Mouse (Mus musculus) kidney, adult 8-10 months (tissue): ENCODE measurements around the gene Drap1.
A peak's percentile ranks its signal among the peaks of the same experiment; 100 is the strongest.
"Not testable (repeated sequence)": the region's sequence is repeated elsewhere in the genome, so short reads cannot be mapped to it uniquely, and the experiment has no call there.

Experiments
- DNase-seq, 2 experiments: peaks; one replicate each; pipeline ENCODE4 v3.0.0; 2022

The Drap1 gene

DNA sequence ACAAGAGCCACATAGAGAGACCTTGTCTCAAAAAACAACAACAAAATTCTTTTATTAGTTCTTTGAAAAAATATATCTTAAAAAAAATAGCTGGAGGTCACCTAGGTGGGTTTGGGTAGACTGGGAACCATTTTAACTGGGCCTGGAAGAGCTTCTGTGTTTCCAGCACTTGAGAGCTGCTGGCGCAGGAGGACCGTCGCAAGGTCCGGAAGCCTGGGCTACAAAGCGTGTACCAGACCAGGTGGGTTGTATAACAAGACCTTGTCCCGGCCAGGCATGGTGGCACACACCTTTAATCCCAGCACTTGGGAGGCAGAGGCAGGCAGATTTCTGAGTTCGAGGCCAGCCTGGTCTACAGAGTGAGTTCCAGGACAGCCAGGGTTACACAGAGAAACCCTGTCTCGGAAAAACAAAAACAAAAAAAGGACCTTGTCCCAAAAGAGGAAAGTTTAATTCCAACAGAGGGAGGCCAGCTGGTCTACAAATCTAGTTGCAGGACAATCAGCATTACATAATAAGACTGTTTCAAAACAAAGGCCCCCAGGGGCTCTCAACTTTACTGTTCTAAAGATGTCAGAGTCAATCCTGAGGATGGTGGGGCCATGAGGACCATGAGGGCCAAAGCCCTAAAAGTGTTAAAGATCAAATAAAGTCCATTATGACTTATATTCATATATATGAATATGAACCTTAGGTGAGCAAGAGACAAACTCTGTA, 5.9 kb downstream of the Drap1 start:
- DNase-seq = no peak

DNA sequence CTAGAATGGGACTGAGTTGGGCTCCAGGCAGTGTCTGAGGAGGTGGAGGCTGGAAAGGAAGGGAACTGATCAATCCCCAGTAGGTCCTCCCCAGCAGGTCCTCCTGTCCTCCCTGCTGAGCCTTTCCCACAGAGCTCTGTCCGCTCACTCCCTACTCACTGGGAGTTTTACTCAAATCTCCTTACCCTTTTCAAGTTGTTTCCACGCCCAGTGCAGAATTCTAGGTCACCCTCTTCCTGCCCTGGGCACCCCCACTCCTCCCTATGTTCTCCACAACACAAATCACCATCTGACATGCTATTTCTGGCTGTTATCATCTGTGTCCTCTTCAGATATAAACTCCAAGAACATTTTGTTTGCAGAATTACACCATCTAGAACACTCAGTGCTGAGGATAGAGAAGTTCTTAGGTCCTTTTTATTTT, 10.2 kb downstream of the Drap1 start:
- no peak for DNase-seq

DNA sequence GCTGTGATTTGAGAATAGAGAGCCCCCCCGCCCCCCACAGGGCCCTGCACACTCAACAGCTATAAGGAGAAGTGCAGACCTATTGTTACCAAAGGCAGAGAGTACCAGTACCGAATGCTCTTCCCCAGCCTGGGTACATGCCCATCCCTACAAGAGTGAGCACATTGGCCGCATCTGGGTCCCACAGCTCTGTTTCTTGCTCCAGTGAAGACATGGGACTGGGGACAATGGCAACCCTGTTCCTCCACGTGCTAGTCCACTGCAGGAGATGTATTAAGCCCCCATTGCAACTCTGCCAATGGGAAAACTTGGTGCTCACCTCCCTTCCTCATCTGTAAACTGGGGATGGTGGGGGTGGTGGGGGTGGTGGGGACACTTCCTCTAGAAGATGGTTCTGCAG, 10.9 kb downstream of the Drap1 start:
- DNase-seq = no peak

DNA sequence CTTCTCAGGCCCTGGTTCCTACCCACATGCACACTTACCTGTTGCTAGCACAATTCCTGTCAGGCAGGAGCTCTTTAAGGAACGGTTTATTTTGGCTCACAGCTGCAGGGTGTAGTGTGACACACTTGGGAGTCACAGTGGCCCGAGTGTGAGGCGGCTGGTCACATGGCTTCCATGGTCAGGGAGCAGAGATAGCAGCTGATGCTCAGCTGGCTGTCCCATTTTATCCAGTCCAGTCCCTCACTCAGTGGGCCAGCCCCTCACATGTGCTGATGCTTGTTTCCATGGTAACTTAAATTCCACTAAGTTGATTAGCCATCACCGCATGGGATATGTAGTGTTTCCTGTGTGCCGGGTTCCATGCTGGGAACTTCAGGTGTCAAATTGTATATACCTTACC, 12.8 kb downstream of the Drap1 start:
- DNase-seq = no peak

DNA sequence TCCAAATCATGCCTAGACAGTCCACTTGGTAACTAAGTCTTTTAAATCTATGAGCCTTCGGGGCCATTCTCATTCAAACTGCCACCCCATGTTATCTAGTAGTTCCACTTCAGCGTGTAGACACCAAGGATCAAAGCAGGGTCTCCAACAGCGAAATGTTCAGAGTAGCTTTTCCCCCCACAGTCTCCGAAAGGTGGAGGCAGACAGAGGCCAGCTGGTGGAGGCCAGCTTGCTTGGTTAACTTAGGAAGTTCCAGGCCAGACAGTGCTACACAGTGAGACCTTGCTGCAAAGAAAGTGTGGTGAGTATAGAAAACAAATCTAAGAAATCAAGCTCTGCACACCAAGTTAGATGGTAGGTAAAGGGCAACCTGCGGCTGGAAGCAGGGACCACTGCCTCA, 14.1 kb downstream of the Drap1 start:
- DNase-seq = no peak

DNA sequence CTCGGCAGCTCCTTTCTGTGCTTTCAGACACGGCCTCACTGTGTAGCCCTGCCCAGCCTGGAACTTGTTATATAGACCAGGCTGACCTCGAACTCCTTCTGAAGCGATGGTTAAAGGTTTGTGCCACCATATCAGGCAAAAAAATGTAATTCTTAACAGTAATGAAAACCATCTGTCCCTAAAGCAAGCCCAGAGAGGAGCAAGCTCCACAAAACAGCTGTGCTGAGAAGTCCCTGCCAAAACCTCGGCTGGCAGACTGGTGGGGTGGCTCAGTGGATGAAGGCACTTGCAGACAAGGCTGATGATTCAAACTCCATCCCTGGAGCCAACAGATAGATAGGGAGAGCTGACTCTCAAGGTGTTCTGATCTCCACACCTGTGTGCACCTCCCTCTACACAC, 15.7 kb downstream of the Drap1 start:
- DNase-seq = no peak

DNA sequence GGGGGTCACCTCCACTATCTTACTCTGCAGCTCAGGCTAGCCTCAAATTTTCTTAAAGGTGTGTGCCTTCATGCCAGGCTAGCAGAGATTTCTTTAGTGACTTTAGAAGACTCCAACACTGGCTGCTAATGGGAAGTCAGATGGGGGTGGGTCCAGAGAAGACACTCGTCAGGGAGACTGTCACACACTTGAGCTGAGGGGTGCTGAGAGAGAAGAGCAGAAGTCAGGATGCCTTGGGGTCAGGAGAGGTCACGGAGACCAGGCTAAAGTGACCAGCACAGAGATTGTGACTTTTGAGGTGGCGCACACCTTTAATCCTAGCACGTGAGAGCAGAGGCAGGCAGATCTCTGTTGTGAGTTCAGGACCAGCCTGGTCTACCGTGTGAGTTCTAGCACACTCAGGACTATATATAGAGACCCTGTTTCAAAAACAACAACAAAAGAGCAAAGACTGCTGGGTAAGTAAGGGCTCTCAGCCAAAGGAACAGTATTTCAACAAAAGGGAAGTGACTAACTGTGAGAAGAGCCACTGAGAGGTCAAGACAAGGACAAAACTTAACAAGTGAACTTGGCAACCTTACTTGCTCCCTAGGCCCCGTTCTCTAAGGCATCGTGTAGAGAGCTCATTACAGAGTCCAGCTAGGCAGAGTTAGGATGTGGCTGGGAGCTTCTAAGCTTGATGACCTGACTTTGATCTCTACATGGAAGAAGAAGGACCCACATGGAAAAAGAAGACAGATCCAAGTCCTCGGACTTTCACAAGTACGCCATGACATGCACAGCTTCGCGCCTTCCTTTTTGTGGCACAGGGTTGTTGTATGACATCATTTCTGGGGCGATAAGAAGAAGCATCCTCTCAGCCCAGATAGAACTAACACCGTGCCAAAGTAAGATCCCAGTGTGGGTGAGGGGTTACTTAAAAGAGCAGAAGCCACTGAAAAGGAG, 16.4 kb downstream of the Drap1 start:
- peak in 1 of 2 experiments; percentile 64 for DNase-seq

DNA sequence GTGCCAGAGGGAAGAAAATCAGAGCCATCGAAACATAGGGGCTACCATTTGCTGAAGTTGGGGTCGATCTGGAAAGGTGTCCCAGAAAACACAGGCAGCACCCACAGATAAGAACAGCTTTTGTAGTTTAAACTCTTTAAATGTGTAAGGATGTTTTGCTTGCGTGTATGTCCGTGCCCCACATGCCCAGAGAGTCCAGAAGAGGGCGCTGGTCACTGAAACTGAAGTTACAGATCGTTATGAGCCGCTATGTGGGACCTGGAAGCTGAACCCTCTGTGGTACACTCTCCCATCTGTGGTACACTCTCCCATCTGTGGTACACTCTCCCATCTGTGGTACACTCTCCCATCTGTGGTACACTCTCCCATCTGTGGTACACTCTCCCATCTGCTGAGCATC, 17.6 kb downstream of the Drap1 start:
- peak in 1 of 2 experiments; percentile 72 for DNase-seq

DNA sequence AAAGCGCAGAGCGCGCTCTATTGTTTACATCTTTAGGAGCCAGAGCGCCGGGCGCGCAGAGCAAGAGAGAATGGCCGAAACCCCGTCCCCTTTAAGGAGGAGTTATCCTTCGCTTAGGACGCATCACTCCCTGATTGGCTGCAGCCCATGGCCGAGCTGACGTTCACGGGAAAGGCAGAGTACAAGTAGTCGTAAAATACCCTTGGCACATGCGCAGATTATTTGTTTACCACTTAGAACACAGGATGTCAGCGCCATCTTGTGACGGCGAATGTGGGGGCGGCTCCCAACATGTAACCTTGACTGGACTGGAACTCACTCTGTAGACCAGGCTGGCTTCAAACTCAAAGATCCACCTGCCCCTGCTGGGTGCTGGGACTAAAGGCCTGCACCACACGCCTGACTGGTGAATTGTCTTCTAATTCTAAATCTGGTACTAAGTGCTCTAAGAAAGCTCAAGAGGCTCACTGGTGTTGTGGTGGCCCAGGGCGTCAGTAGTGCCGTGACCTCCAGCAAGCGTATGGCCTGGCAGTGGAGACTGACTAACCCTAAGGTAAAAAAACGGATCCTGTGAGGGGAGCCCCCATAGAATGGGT, 18.1 kb downstream of the Drap1 start:
- peak; percentile 70 to 71 for DNase-seq

DNA sequence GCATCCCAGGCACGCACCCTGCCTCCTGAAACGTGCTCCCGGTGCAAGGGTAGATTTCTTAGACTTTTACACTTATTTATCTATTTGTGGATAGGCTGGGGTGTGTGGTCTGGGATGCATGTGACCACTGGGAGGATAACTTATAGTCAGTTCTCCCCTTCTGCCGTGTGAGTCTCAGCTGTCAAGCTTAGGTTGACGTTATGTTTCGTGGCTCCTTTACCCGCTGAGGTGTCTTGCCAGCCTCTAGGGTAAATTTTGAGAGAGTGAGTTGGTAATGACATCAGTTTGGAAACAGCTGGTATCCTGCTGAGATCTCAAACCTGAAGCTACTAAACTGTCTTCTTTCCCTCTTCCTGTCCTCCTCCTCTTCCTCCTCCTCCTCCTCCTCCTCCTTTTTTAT, 18.9 kb downstream of the Drap1 start:
- DNase-seq = no peak

DNA sequence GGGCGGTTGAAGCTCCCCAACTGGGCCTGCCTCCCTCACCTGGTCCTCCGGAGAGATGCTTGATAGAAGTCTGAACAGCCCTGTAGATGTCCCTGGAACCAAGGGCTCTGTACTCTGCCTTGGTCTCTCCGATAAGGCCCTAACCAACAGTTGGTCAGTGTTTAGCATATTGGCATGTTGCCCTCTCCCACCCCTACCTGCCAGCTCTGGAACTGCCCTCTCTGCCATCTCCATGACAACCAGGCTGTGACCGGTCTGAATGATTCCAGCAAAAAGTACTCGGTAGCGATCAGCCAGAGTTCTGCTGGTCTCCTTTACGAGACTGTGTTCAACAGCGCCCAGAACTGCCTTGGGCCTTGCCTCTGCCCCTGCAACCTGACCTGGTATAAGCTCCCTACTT, 22.5 kb downstream of the Drap1 start, which contains the start of gene Tsga10ip:
Tsga10ip (minus strand) TSS at position 234 of the 400 bp plus-strand sequence.
- no peak for DNase-seq

DNA sequence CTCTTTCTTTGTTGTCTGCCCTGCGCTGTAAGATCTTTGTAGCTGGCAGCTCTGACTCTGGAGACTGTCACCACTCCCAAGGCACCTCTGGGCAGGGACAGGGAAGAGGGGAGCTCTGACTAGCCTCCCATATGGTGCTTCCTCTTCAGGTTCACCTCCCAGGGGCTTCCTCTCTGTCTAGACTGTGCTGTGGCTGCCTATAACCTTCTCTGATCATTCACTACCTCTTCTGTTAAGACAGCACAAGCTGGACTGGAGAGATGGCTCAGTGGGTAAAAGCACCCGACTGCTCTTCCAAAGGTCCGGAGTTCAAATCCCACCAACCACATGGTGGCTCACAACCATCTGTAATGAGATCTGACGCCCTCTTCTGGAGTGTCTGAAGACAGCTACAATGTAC, 23.7 kb downstream of the Drap1 start:
- DNase-seq = not testable (repeated sequence)

DNA sequence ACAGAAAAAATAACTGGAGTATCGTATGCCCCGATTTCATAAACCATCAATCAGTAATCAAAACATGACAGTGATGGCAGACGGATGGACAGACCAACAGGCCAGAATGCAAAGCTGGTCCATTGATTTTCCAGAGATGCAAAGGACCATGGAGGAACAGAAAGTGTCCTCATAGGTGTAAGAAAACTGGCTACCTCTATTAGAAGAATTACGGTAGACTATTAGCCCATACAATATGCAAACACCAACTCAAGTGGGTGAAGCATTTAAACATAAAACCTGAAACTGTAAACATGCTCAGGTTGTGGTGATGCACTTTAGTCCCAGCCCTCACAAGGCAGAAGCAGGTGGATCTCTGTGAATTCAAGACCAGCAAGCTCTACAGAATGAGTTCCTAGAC, 29.4 kb downstream of the Drap1 start:
- no peak for DNase-seq

DNA sequence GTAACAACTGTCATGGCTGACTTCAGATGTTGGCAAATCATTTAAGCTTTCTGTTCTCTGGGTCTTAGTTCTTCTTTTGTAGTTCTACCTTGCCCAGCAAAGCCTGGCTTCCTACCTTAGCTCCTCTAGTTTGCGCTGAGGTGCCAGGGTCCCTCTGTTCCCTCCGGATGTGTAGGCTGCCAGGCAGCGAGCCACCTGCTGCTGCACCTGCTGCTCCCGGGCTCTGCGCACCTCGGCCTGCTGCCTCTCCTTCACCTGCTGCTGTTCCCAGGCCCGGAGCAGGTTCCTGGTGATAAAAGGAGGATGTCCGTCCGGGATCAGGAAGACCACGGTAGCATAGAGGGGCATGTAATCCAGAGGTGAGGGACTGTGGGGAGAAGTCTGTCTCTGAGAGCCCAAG, 30.6 kb downstream of the Drap1 start:
- DNase-seq = no peak

DNA sequence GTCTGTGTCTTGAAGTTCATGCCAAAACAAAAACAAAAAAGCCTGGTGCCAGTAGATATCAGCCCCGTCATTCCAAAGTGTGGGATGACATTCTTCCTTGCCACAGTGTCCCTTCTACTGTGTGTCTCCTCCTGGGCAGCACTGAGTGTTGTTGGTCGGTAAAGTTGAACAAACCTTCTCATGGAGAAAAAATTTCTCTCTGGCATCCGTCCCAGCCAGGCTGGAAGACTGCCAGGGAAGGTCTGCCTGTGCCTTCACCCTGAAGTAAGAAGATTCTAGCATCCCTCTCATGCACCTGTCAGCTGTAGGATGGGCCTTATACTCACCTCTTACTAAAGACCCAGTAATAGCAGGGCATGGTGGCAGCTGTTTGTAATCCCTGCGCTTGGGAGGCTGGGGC, 31.9 kb downstream of the Drap1 start:
- DNase-seq = peak; percentile 65 to 86

DNA sequence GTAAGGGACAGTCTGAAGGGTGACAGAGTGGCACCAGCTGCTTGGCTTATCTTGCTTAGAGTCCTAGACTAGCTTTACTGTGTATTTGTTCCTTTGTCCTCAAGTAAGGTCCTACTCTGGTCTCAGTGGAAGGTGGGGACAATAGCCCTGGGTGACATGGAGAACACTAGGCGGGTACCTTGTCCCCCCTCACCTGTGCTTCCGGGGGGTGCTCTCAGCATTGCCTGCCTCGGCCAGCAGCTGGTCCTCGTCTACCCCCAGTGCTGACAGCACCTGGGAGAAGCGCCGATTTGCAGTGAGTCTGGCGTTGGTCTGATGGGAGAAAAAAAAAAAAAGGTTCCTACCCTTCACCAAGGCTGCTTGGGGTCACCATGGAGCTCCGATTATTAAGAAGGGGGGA, 34.4 kb downstream of the Drap1 start:
- no peak for DNase-seq

DNA sequence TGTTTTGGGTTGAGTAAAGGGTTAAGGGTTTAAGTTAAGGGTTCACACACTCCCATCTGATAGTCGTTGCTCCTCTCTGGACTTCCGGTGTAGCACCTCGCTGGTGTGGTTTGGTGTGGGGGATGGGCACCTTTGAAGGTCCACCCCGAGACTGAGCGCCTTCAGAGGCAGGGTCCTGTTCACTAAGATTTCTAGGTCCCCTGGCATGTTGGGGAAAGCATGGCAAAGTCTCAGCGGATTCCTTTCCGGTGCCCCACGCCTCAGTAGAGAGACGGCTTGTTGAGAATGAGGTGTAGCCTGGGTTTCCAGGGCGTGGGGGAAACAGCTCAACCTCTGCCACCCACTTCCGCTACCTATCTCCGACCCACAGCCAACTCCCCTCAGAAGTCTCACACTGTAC, 35.1 kb downstream of the Drap1 start:
- DNase-seq = no peak

DNA sequence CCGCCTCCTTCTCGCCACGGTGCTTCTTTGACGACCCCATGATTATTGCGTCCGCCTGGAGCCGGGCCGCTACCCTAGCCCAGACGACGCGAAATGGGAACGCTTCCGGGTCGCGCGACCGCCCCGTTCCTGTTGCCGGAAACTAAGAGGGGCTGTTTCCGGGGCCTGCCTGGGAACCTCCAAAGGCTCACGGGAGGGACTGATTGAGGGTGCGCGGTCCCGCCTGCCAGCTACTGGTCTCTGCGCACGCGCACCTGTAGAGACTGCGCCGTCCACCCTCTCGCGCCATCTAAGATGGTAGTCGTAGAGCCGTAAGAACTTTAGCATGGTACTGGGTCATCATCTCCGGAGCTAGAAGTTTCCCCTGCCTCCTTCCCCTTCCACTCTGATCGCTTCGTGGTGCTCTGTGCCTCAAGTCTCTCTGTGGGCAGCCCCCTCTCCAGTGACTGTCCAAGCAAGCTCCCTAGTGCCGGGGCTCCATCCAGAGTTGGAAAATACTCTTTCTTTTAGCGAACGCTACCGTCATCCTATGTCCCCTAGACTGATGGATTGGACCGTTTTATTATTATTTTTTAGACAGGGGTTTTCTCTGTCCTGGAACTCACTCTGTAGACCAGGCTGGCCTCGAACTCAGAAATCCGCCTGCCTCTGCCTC, 36.1 kb downstream of the Drap1 start, which contains the start of gene Sart1:
Sart1 (minus strand) TSS at position 116 of the 655 bp plus-strand sequence.
- peak; percentile 96 to 97 for DNase-seq

DNA sequence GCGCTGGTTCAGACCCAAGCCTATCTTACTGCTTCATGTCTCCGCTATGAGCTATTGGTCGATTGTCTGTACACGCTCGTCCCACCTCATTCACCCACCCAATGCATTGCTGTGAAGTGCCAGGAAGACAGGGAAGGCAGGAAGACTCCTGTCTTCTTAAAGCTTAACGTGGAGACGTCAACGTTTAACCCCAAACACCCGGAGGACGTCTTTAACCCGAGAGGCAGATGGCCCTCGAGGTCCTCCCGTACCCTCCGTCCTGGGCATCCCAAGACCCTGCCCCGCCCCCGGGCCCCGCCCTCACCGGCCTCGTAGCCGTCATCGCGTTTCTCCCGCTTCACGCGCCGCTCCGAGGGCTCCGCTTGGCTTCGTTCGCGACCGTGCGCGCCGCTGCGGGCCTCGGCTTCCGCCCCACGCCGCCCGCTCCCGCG, 36.8 kb downstream of the Drap1 start:
- peak in 1 of 2 experiments; percentile 24 for DNase-seq

DNA sequence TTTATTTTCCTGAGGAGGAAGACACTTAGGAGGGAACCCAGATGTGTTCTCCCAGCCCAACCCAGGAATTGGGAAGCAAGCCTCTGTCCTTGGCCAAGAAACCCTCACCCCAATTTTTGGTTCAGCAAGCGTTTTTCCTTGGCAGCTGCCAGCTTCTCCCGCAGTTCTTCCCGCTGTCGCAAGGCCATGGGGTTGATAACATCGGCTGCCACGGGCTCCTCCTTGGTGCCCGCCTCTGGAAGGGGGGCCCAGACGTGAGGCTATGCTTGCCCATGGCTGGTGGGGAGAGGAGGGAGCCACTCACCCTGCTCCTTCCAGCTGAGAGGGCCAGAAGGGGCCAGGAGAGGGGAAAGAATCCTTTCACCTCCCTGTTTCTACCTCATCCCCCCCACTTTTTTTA, 40.1 kb downstream of the Drap1 start:
- DNase-seq = no peak

DNA sequence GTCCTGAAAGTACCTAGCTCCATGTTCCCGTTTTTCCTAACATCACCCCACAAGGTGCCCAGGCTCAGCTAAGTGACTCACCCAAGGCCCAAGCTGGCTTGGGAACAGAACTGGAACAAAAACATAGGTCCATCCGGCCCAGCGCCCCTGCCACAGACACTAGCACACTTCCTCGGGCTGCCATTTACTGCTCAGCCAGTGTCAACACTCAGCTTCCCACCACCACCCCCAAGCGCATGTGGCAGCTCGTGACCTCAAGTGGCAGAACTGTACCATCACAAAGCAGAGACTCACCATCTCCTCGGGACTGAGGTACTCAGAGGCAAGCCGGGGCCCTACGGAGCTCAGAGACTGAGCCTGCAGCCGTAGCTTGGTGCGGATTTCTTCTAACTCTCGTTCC, 41.5 kb downstream of the Drap1 start:
- no peak for DNase-seq

DNA sequence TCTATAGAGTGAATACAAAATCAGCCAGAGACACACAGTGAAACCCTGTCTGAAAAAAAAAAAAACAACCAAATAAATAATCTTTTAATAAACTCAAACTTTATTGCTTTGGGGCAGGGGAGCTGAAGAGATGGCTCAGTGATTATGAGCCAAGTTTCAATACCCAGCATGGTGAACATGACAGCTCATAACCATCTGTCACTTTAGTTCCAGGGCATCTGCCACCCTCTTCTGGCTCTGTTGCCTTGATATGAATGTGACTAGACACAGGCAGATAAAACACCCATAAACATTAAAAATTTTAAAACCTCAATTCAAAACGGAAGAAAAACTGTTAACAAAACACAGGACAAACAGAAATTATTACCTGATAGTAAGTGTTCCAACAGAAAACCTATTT, 47.3 kb downstream of the Drap1 start:
- no peak for DNase-seq

DNA sequence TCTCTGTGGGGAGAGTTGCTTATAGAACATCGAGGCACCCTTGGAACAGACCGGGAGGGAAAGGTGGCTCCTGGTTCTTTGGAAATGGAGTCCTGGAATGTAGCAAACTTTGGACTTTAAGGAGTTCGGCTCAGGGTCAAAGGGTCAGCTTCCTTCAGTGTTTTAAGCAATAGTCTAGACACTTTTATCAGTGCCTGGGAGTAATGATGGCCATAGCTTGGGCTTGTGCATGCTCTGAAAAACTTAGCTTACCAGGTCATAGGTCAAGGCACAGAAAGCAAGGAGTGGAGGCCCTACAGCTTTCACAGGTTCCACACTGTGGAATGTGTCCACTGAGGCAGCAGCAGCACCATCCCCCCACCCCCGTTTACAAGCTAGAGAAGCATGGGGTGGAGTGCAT, 50.0 kb downstream of the Drap1 start:
- DNase-seq = no peak
